Comparison of ENCODE assay signal across 18 mouse cellular contexts in genomic region chr7:65893546-65893945, GRCm38 (mm10). TPM values are rescaled to one million over a fixed set of nuclear protein-coding genes. Genes with fewer than 3 reads are reported as not detected.
DNase-seq lines count a peak whose midpoint lies in the region; ATAC-seq and TF ChIP-seq lines count a peak whose summit lies in the region.
"Had no signal": no experiment of that assay in that cellular context is flagged by ENCODE, and none has a peak within 500 bp of the region (broad histone marks: within the 10 kb centered on the region; RNA-seq: fewer than 3 reads in every experiment).

No protein-coding gene starts in this region.

- no peak overlapping the region for H3K27ac ChIP-seq in forebrain, embryonic 14.5 days (ENCODE audit: low read depth, low read length)
- no peak overlapping the region for H3K27ac ChIP-seq in forebrain, embryonic 12.5 days
- H3K27ac ChIP-seq in heart, embryonic 14.5 days (replicated peaks in 1 of 2; ENCODE audit: control insufficient read depth in 1 of 2, insufficient read depth in 1 of 2, low read depth in 2 of 2, low read length in 2 of 2): no peak overlapping the region
- H3K27ac ChIP-seq in midbrain, embryonic 10.5 days (replicated peaks): 0 out of 2 replicates have a peak overlapping the region, but pooled peaks have one; percentile 28
- no peak overlapping the region for H3K27ac ChIP-seq in midbrain, postnatal 0 days (ENCODE audit: low read depth, low read length)
- H3K27ac ChIP-seq: heart, adult 2 months; hindbrain, embryonic 15.5 days; liver, embryonic 13.5 days; lung, embryonic 15.5 days; macrophage; midbrain, embryonic 12.5 days had no signal

- 86% methylated on average over 10 of the region's 10 CpGs for WGBS in forebrain, embryonic 14.5 days
- 92% methylated on average over 10 of the region's 10 CpGs for WGBS in forebrain, embryonic 12.5 days
- WGBS in heart, embryonic 14.5 days: 32% methylated on average over 10 of the region's 10 CpGs
- WGBS in midbrain, embryonic 10.5 days: 92% methylated on average over 10 of the region's 10 CpGs
- WGBS in midbrain, postnatal 0 days: 79% methylated on average over 10 of the region's 10 CpGs

- no peaks in the 10 kb centered on the region for H3K27me3 ChIP-seq in forebrain, embryonic 14.5 days (replicated peaks; ENCODE audit: control insufficient read depth, insufficient read depth, low read length)
- H3K27me3 ChIP-seq in forebrain, embryonic 12.5 days: no peaks in the 10 kb centered on the region
- no peaks in the 10 kb centered on the region for H3K27me3 ChIP-seq in heart, embryonic 14.5 days (ENCODE audit: control insufficient read depth, insufficient read depth, low read length)
- no peaks in the 10 kb centered on the region for H3K27me3 ChIP-seq in midbrain, embryonic 10.5 days (ENCODE audit: low read depth, poor library complexity, severe bottlenecking)
- no peaks in the 10 kb centered on the region for H3K27me3 ChIP-seq in midbrain, postnatal 0 days (ENCODE audit: insufficient read depth, low read length)
- H3K27me3 ChIP-seq: hindbrain, embryonic 15.5 days; liver, embryonic 13.5 days; lung, embryonic 15.5 days; midbrain, embryonic 12.5 days had no signal

- H3K4me3 ChIP-seq in forebrain, embryonic 14.5 days (ENCODE audit: low read depth, low read length): no peak overlapping the region
- H3K4me3 ChIP-seq in forebrain, embryonic 12.5 days (replicated peaks): no peak overlapping the region
- H3K4me3 ChIP-seq in heart, embryonic 14.5 days (ENCODE audit: control insufficient read depth in 1 of 2, insufficient read depth in 1 of 2, low read depth in 1 of 2, low read length in 2 of 2): no peak overlapping the region
- H3K4me3 ChIP-seq in midbrain, embryonic 10.5 days: no peak overlapping the region
- no peak overlapping the region for H3K4me3 ChIP-seq in midbrain, postnatal 0 days (ENCODE audit: low read depth, low read length)
- H3K4me3 ChIP-seq: heart, adult 2 months; hindbrain, embryonic 15.5 days; liver, embryonic 13.5 days; lung, embryonic 15.5 days; midbrain, embryonic 12.5 days had no signal

- no peaks in the 10 kb centered on the region for H3K36me3 ChIP-seq in forebrain, embryonic 14.5 days (ENCODE audit: control insufficient read depth, insufficient read depth, low read length)
- no peaks in the 10 kb centered on the region for H3K36me3 ChIP-seq in forebrain, embryonic 12.5 days (replicated peaks)
- H3K36me3 ChIP-seq in heart, embryonic 14.5 days (ENCODE audit: control insufficient read depth, insufficient read depth, low read length): no peaks in the 10 kb centered on the region
- no peaks in the 10 kb centered on the region for H3K36me3 ChIP-seq in midbrain, embryonic 10.5 days
- H3K36me3 ChIP-seq in midbrain, postnatal 0 days (ENCODE audit: insufficient read depth, low read length): no peaks in the 10 kb centered on the region
- H3K36me3 ChIP-seq: hindbrain, embryonic 15.5 days; liver, embryonic 13.5 days; lung, embryonic 15.5 days; midbrain, embryonic 12.5 days had no signal

- no peaks in the 10 kb centered on the region for H3K9me3 ChIP-seq in forebrain, embryonic 14.5 days (replicated peaks; ENCODE audit: control insufficient read depth, low read length)
- no peaks in the 10 kb centered on the region for H3K9me3 ChIP-seq in forebrain, embryonic 12.5 days
- no peaks in the 10 kb centered on the region for H3K9me3 ChIP-seq in heart, embryonic 14.5 days (ENCODE audit: control insufficient read depth, low read length)
- no peaks in the 10 kb centered on the region for H3K9me3 ChIP-seq in midbrain, embryonic 10.5 days (replicated peaks)
- no peaks in the 10 kb centered on the region for H3K9me3 ChIP-seq in midbrain, postnatal 0 days (ENCODE audit: low read length)
- H3K9me3 ChIP-seq: hindbrain, embryonic 15.5 days; liver, embryonic 13.5 days; lung, embryonic 15.5 days; midbrain, embryonic 12.5 days had no signal

- DNase-seq in forebrain, embryonic 14.5 days (ENCODE audit: low spot score): peak; percentile 52
- DNase-seq in heart, adult 9 months (ENCODE audit: low spot score in 2 of 2): no peak
- DNase-seq in midbrain, embryonic 10.5 days (ENCODE audit: low spot score): no peak
- no peak for DNase-seq in midbrain, postnatal 0 days (ENCODE audit: low spot score)
- DNase-seq in layer of hippocampus, adult 9-11 months: peak; percentile 57
- DNase-seq in T-cell, adult 2 months (ENCODE audit: low spot score): no peak
- DNase-seq: adrenal gland, adult 8-10 months; cerebellum, adult 18-20 months; heart, adult 2 months; liver, embryonic 13.5 days had no signal

- H3K4me2 ChIP-seq in forebrain, embryonic 14.5 days (ENCODE audit: low read length): no peak overlapping the region
- no peak overlapping the region for H3K4me2 ChIP-seq in forebrain, embryonic 12.5 days
- no peak overlapping the region for H3K4me2 ChIP-seq in heart, embryonic 14.5 days (ENCODE audit: low read length)
- no peak overlapping the region for H3K4me2 ChIP-seq in midbrain, postnatal 0 days (ENCODE audit: low read depth, low read length, poor library complexity, severe bottlenecking)
- H3K4me2 ChIP-seq: hindbrain, embryonic 15.5 days; liver, embryonic 13.5 days; lung, embryonic 15.5 days; midbrain, embryonic 12.5 days had no signal

- ATAC-seq in forebrain, embryonic 14.5 days: peak; percentile 42; the same call in 1 of the 2 replicates
- ATAC-seq in forebrain, embryonic 12.5 days (ENCODE audit: low FRiP score): no peak
- peak; percentile 35; the same call in 1 of the 2 replicates for ATAC-seq in heart, embryonic 14.5 days (ENCODE audit: insufficient number of reproducible peaks, insufficient read depth, low FRiP score, low read depth)
- ATAC-seq in midbrain, postnatal 0 days (ENCODE audit: low FRiP score): no peak
- ATAC-seq: intestine, postnatal 0 days had no signal

- TF ChIP-seq CTCF in midbrain, postnatal 0 days (IDR thresholded peaks at IDR 0.05): no peak

- H3K4me1 ChIP-seq in forebrain, embryonic 14.5 days (ENCODE audit: control insufficient read depth, insufficient read depth, low read length): no peaks in the 10 kb centered on the region
- no peaks in the 10 kb centered on the region for H3K4me1 ChIP-seq in forebrain, embryonic 12.5 days
- H3K4me1 ChIP-seq in heart, embryonic 14.5 days (ENCODE audit: control insufficient read depth in 2 of 2, insufficient read depth in 2 of 2, low read length in 2 of 2): peaks cover 12 to 16% of the 10 kb centered on the region in 2 experiments; a peak in 3 of 4 replicates
- H3K4me1 ChIP-seq in midbrain, embryonic 10.5 days: peaks cover 8% of the 10 kb centered on the region
- H3K4me1 ChIP-seq in midbrain, postnatal 0 days (ENCODE audit: insufficient read depth, low read length): no peaks in the 10 kb centered on the region
- H3K4me1 ChIP-seq: hindbrain, embryonic 15.5 days; liver, embryonic 13.5 days; lung, embryonic 15.5 days; midbrain, embryonic 12.5 days had no signal

- no peak overlapping the region for H3K9ac ChIP-seq in forebrain, embryonic 14.5 days (ENCODE audit: low read length)
- H3K9ac ChIP-seq in forebrain, embryonic 12.5 days: no peak overlapping the region
- H3K9ac ChIP-seq in heart, embryonic 14.5 days (ENCODE audit: low read length): no peak overlapping the region
- H3K9ac ChIP-seq in midbrain, postnatal 0 days (replicated peaks; ENCODE audit: low read length, poor library complexity, severe bottlenecking): no peak overlapping the region
- H3K9ac ChIP-seq: hindbrain, embryonic 15.5 days; liver, embryonic 13.5 days; lung, embryonic 15.5 days; midbrain, embryonic 12.5 days had no signal

RNA-seq across cellular contexts. Expression of gene Pcsk6, which starts 32.0 kb away (rescaled TPM):
- polyA plus RNA-seq in forebrain, embryonic 14.5 days (2014; fragmentation: Nextera tagmentation; extraction: Ambion mirVana): 0.96 and 1.4 TPM in 2 replicates
- polyA plus RNA-seq in forebrain, embryonic 12.5 days (2016; fragmentation: Nextera tagmentation; extraction: Ambion mirVana): 1.6 and 2.5 TPM in 2 replicates
- polyA plus RNA-seq in heart, embryonic 14.5 days (2014; fragmentation: Nextera tagmentation; extraction: Ambion mirVana): 3.0 and 3.7 TPM in 2 replicates
- polyA plus RNA-seq in midbrain, embryonic 10.5 days (2016; fragmentation: Nextera tagmentation; extraction: Ambion mirVana): 0.70 and 0.74 TPM in 2 replicates
- 8.3 and 14.9 TPM in 2 replicates for total RNA-seq in midbrain, postnatal 0 days (2014; rRNA removed)
- polyA plus RNA-seq in midbrain, postnatal 0 days (2015; fragmentation: Nextera tagmentation; extraction: Ambion mirVana): 1.5 and 1.8 TPM in 2 replicates
- total RNA-seq: CH12.LX had no signal
- polyA plus RNA-seq: macrophage had no signal

Comparison
In these comparisons a context has a peak if more than half of its experiments do, and no peak if none do; other contexts are left out.
1. ATAC-seq: peak in forebrain, embryonic 14.5 days (single experiment) and heart, embryonic 14.5 days (single experiment); none in forebrain, embryonic 12.5 days (single experiment) and midbrain, postnatal 0 days (single experiment).
2. DNase-seq: peak in forebrain, embryonic 14.5 days (single experiment) and layer of hippocampus, adult 9-11 months (single experiment); none in heart, adult 9 months (0 of 2), midbrain, embryonic 10.5 days (single experiment), midbrain, postnatal 0 days (single experiment) and T-cell, adult 2 months (single experiment).